In genomic region chr7:126791851-126792720, GRCm38 (mm10) we compare ENCODE assay signal across 8 mouse cellular contexts. TPM values are rescaled to one million over a fixed set of nuclear protein-coding genes. Genes with fewer than 3 reads are reported as not detected.
DNase-seq lines count a peak whose midpoint lies in the region; ATAC-seq and TF ChIP-seq lines count a peak whose summit lies in the region.

Gene Ppp4c (minus strand): TSS chr7:126792496.

- H3K4me3 ChIP-seq in ES-E14 (ENCODE audit: insufficient read depth in 1 of 2, low read depth in 1 of 2, low read length in 2 of 2, poor library complexity in 1 of 2, severe bottlenecking in 1 of 2), result peak within 1 kb of the TSS; percentile 88 to 95
- peak within 1 kb of the TSS; percentile 88 for H3K4me3 ChIP-seq in forebrain, embryonic 16.5 days (replicated peaks; ENCODE audit: low read length)
- H3K4me3 ChIP-seq in layer of hippocampus, adult 2 months, result peak within 1 kb of the TSS; percentile 88
- H3K4me3 ChIP-seq in lung, embryonic 14.5 days (ENCODE audit: low read depth, low read length), result peak within 1 kb of the TSS; percentile 78
- peak within 1 kb of the TSS; percentile 80 for H3K4me3 ChIP-seq in olfactory bulb, adult 2 months (ENCODE audit: insufficient read depth, low read depth, low read length)
- peak within 1 kb of the TSS; percentile 87 for H3K4me3 ChIP-seq in thymus, adult 2 months (ENCODE audit: control insufficient read depth, insufficient read depth, low read length)

- H3K9me3 ChIP-seq in ES-E14 (ENCODE audit: control insufficient read depth, insufficient read depth, low read depth, low read length), result no peaks in the 10 kb centered on the region
- H3K9me3 ChIP-seq in forebrain, embryonic 16.5 days (ENCODE audit: control insufficient read depth, low read length), result no peaks in the 10 kb centered on the region
- no peaks in the 10 kb centered on the region for H3K9me3 ChIP-seq in lung, embryonic 14.5 days (ENCODE audit: low read depth, low read length)

- no peaks in the 10 kb centered on the region for H3K27me3 ChIP-seq in forebrain, embryonic 16.5 days (replicated peaks; ENCODE audit: control insufficient read depth, insufficient read depth, low read length)
- no peaks in the 10 kb centered on the region for H3K27me3 ChIP-seq in lung, embryonic 14.5 days (ENCODE audit: insufficient read depth, low read length)
- H3K27me3 ChIP-seq in thymus, adult 2 months (ENCODE audit: control insufficient read depth, insufficient read depth, low read length), result no peaks in the 10 kb centered on the region

- peak within 1 kb of the TSS; percentile 98 for H3K9ac ChIP-seq in ES-E14 (ENCODE audit: insufficient read depth, low read depth, low read length, poor library complexity, severe bottlenecking)
- peak within 1 kb of the TSS; percentile 78 for H3K9ac ChIP-seq in forebrain, embryonic 16.5 days (replicated peaks; ENCODE audit: low read depth, low read length)
- peak within 1 kb of the TSS; percentile 83 for H3K9ac ChIP-seq in lung, embryonic 14.5 days

- in situ Hi-C loops in ES-E14 (cut with MboI; ENCODE audit: low sequenced_read_pairs in 2 of 2, unreplicated experiment in 2 of 2), result no loop called here

- H3K27ac ChIP-seq in ES-E14 (ENCODE audit: insufficient read depth, low read depth, low read length, poor library complexity, severe bottlenecking), result peak within 1 kb of the TSS; percentile 96
- H3K27ac ChIP-seq in forebrain, embryonic 16.5 days (ENCODE audit: low read length), result peak within 1 kb of the TSS; percentile 87
- peak within 1 kb of the TSS; percentile 93 for H3K27ac ChIP-seq in layer of hippocampus, adult 2 months
- peak within 1 kb of the TSS; percentile 98 for H3K27ac ChIP-seq in lung, embryonic 14.5 days (ENCODE audit: low read depth)
- 0 out of 2 replicates have a peak within 1 kb of the TSS, but pooled peaks have one; percentile 43 for H3K27ac ChIP-seq in olfactory bulb, adult 2 months (ENCODE audit: insufficient read depth, low read depth, low read length)
- peak within 1 kb of the TSS; percentile 75 for H3K27ac ChIP-seq in thymus, adult 2 months (ENCODE audit: control insufficient read depth, insufficient read depth, low read length)

- peak; percentile 74 for TF ChIP-seq POLR2A in olfactory bulb, adult 2 months (IDR thresholded peaks at IDR 0.05; ENCODE audit: insufficient read depth, low read depth, low read length)
- TF ChIP-seq POLR2A in thymus, adult 2 months (IDR thresholded peaks at IDR 0.05; ENCODE audit: control insufficient read depth, extremely low read depth, insufficient read depth, low read length, poor library complexity), result peak; percentile 96

- peak within 1 kb of the TSS; percentile 94 for H3K4me2 ChIP-seq in forebrain, embryonic 16.5 days (ENCODE audit: low read length)
- peak within 1 kb of the TSS; percentile 85 for H3K4me2 ChIP-seq in lung, embryonic 14.5 days

- peak; percentile 98 for DNase-seq in ES-E14 (ENCODE audit: low read depth, low spot score)
- DNase-seq in cerebellum, adult 11-12 months, result peak; percentile 96
- peak; percentile 95 for DNase-seq in heart, postnatal 36 days
- DNase-seq in layer of hippocampus, adult 2 months (ENCODE audit: low spot score in 2 of 2), result peak; percentile 96 to 97
- DNase-seq in lung, embryonic 14.5 days, result peak; percentile 100
- DNase-seq in thymus, adult 2 months, result peak; percentile 96

- peak; percentile 96 for ATAC-seq in forebrain, embryonic 16.5 days
- ATAC-seq in lung, embryonic 14.5 days (ENCODE audit: insufficient read depth), result peak; percentile 95

- WGBS in forebrain, embryonic 16.5 days, result under 1% methylated on average over 73 of the region's 83 CpGs
- WGBS in lung, embryonic 14.5 days, result under 1% methylated on average over 75 of the region's 83 CpGs
- WGBS in olfactory bulb, adult 2 months, result under 1% methylated on average over 82 of the region's 83 CpGs
- WGBS in thymus, adult 2 months, result under 1% methylated on average over 82 of the region's 83 CpGs

- no peak for TF ChIP-seq CTCF in layer of hippocampus, adult 2 months (conservative IDR thresholded peaks at IDR 0.05)
- no peak for TF ChIP-seq CTCF in lung, embryonic 14.5 days (IDR thresholded peaks at IDR 0.05; ENCODE audit: low read depth)
- no peak for TF ChIP-seq CTCF in olfactory bulb, adult 2 months (IDR thresholded peaks at IDR 0.05; ENCODE audit: insufficient read depth, low read depth, low read length)
- no peak for TF ChIP-seq CTCF in thymus, adult 2 months (IDR thresholded peaks at IDR 0.05; ENCODE audit: borderline replicate concordance, control insufficient read depth, extremely low read depth, insufficient read depth, low read length, poor library complexity)

- H3K4me1 ChIP-seq in ES-E14 (ENCODE audit: control insufficient read depth in 2 of 2, insufficient read depth in 2 of 2, low read length in 2 of 2, poor library complexity in 1 of 2), result peaks cover 0 to 7% of the 10 kb centered on the region in 2 experiments; a peak in 1 of 4 replicates
- H3K4me1 ChIP-seq in forebrain, embryonic 16.5 days (replicated peaks; ENCODE audit: control insufficient read depth, insufficient read depth, low read length), result peaks cover 23% of the 10 kb centered on the region
- H3K4me1 ChIP-seq in lung, embryonic 14.5 days (ENCODE audit: insufficient read depth), result peaks cover 4% of the 10 kb centered on the region; the same call in 1 of the 2 replicates
- peaks cover 14% of the 10 kb centered on the region for H3K4me1 ChIP-seq in olfactory bulb, adult 2 months (ENCODE audit: control insufficient read depth, insufficient read depth, low read length)
- H3K4me1 ChIP-seq in thymus, adult 2 months (replicated peaks; ENCODE audit: control insufficient read depth, insufficient read depth, low read length), result peaks cover 23% of the 10 kb centered on the region

- peaks cover 51% of the 10 kb centered on the region for H3K36me3 ChIP-seq in ES-E14 (ENCODE audit: control insufficient read depth, insufficient read depth, low read length, poor library complexity, severe bottlenecking)
- peaks cover 27% of the 10 kb centered on the region for H3K36me3 ChIP-seq in forebrain, embryonic 16.5 days (ENCODE audit: control insufficient read depth, insufficient read depth)
- peaks cover 63% of the 10 kb centered on the region for H3K36me3 ChIP-seq in lung, embryonic 14.5 days (ENCODE audit: insufficient read depth)
- peaks cover 29% of the 10 kb centered on the region for H3K36me3 ChIP-seq in thymus, adult 2 months (ENCODE audit: control insufficient read depth, insufficient read depth, low read length)

- intact Hi-C loops in heart, postnatal 36 days (cut with DNase I), result loop anchor here (1.0 to 5.0 kb wide), 3 partner anchors 12 to 95 kb away; partner anchors contain the start of genes Bola2 and Slx1b

TF ChIP-seq in ES-E14, 5 proteins besides CTCF, POLR2A, EP300 and RAD21:
- TF ChIP-seq HCFC1 (IDR thresholded peaks at IDR 0.05; ENCODE audit: borderline replicate concordance, insufficient read depth, low read length) (peak; percentile 79), ZC3H11A (IDR thresholded peaks at IDR 0.05; ENCODE audit: borderline replicate concordance, low read depth, low read length) (no peak), MAFK (IDR thresholded peaks at IDR 0.05; ENCODE audit: insufficient read depth, low read depth, low read length) (no peak), CHD2 (IDR thresholded peaks at IDR 0.05; ENCODE audit: low read depth, low read length) (no peak), ZNF384 (IDR thresholded peaks at IDR 0.05; ENCODE audit: low read depth, low read length) (no peak)

RNA-seq across cellular contexts. Expression of gene Ppp4c, which starts in this region (rescaled TPM):
- 260 and 291 TPM in 2 replicates for total RNA-seq in ES-E14 (2012; rRNA removed)
- polyA plus RNA-seq in forebrain, embryonic 16.5 days (2015; fragmentation: Nextera tagmentation; extraction: Ambion mirVana), result 196 and 202 TPM in 2 replicates
- 10 to 100 TPM; 36.1 to 36.5 TPM for total RNA-seq in heart, postnatal 36 days (2021)
- total RNA-seq in layer of hippocampus, adult 2 months (2021), result 10 to 100 TPM; 50.2 to 54.9 TPM
- polyA plus RNA-seq in lung, embryonic 14.5 days (2014; fragmentation: Nextera tagmentation; extraction: Ambion mirVana), result 278 and 300 TPM in 2 replicates
- polyA plus RNA-seq in olfactory bulb, adult 2 months (2012; ENCODE audit: insufficient read depth, insufficient read length, low replicate concordance, missing spikeins), result not detected in 2 replicates
- 460 and 482 TPM in 2 replicates for polyA plus RNA-seq in thymus, adult 2 months (2012; rRNA removed)

Comparison
In these comparisons a context has a peak if more than half of its experiments do, and no peak if none do; other contexts are left out.
1. Peak in every context shown above with its lines: DNase-seq, ATAC-seq, H3K4me3 ChIP-seq and H3K27ac ChIP-seq.
2. H3K27ac ChIP-seq: peak in every context shown above with its lines; median percentile 98 in lung, embryonic 14.5 days; 96 in ES-E14; 93 in layer of hippocampus, adult 2 months; 87 in forebrain, embryonic 16.5 days; 75 in thymus, adult 2 months; 43 in olfactory bulb, adult 2 months.